Mouse (Mus musculus) cerebellum, adult 2 months (tissue): Measurements from ENCODE around the gene Gm49510.

Experiments
- CTCF ChIP-seq: fragments of 200-500 bp; IDR thresholded peaks from 2 replicates; pipeline ENCODE4 v1.5.1; 2011; ENCODE audit warnings: low read depth, mild to moderate bottlenecking, control low read depth, low read length, moderate library complexity, borderline replicate concordance; ENCODE audit not compliant: insufficient read depth
- POLR2A ChIP-seq: fragments of 200-500 bp; IDR thresholded peaks from 2 replicates; pipeline ENCODE4 v1.6.1; 2011; ENCODE audit warnings: low read length, control low read depth, borderline replicate concordance; ENCODE audit not compliant: insufficient read depth

DNA sequence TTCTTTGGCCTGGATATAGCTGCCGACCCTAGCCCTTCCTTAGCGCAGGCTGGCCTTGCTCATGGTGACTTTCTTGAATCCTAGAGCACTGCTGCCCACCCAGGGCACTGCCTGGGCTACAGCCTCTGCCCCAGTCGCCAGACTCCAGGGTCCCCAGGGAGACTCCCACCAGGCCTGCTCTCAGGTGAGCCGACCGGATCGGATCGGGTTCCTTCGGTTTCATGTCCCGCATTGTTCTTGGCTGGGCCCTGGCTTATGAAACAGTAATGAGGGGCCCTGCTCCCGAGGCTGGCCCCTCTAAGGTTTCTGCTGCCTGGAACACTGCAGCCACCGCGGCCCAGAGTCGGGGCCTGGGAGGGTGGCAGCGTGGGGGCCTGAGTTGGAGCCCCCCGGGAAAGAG lies 57.6 kb downstream of the Gm49510 start:
- no peak for TF ChIP-seq POLR2A
- TF ChIP-seq CTCF, result no peak
